Mouse (Mus musculus): ENCODE data around the gene Bcdin3d. TPM values are rescaled to one million over a fixed set of nuclear protein-coding genes. Genes with fewer than 3 reads are reported as not detected.
"Not testable (repeated sequence)": the region's sequence is repeated elsewhere in the genome, so short reads cannot be mapped to it uniquely, and the experiment has no call there.

Gene Bcdin3d
- polyA plus RNA-seq, 1 experiment from 2014 or later: 12.6 TPM

DNA sequence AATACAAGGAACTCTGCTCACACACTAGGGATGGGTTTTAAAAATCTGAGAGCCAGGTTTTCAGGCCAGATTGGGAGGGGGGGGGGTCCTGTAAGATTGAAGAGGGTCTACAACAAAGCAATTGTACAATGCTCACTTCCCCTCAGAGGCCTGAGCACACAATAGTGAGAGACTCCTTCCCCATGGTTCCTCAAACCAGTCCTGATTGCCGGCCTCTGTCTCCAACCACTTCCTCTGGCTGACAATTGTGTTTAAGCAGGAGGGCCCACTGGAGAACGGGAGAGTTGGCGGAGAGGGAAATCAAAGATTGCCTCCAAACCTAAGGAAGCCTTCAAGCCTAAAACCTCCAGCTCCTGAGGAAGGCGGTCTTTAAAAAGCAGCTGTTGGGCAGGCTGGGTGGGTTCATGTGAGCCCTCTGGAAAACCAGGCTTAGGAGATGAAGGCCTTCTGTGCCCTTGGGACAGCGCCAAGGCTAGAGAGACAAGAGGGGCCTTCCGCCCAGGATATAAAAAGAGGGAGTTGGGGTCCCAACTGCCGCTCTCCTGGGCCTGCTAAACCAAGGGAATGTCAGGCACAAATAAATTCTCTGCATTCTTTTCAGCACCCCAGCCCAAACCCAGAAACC is 18.1 kb downstream of the Bcdin3d start:
- peak overlapping the region; percentile 11; the same call in 1 of the 2 replicates for H3K9ac ChIP-seq (ENCODE audit: low read depth, low read length)
- peak overlapping the region; percentile 72; the same call in 1 of the 2 replicates for H3K27ac ChIP-seq (ENCODE audit: low read depth, low read length)
- H3K9me3 ChIP-seq (ENCODE audit: control insufficient read depth): no peaks in the 10 kb centered on the region
- no peaks in the 10 kb centered on the region for H3K4me1 ChIP-seq (replicated peaks; ENCODE audit: control insufficient read depth, insufficient read depth, low read length)
- H3K27me3 ChIP-seq (replicated peaks; ENCODE audit: control insufficient read depth, insufficient read depth, low read length): no peaks in the 10 kb centered on the region
- H3K36me3 ChIP-seq (ENCODE audit: control insufficient read depth, insufficient read depth): no peaks in the 10 kb centered on the region
- ATAC-seq: no peak
- TF ChIP-seq CTCF (IDR thresholded peaks at IDR 0.05; ENCODE audit: low read depth): no peak
- 40% methylated on average over 7 of the region's 7 CpGs for WGBS
- peak overlapping the region; percentile 82 for H3K4me2 ChIP-seq (replicated peaks; ENCODE audit: low read depth)
- H3K4me3 ChIP-seq (ENCODE audit: low read depth, low read length): peak overlapping the region; percentile 69

DNA sequence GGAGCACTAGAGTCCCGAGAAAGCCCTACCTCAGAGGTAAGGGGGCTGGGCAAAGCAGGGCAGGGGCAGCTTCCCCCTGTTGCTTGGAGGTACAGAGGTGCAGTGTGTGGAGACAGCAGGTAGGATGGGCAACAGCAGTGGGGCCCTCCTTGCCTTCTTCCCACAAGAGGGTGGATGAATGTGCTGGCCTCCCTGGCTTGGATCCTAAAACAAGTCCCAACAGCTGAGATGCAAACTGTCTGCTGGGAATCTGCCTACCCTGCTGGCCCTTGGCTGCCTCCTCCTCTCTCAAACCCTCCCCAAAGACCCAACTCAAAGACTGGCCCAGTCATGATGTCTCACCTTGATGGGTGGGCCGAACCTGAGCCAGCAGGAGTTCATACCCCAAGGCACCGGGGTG is 19.1 kb downstream of the Bcdin3d start:
- Histone ChIP-seq H3K27me3 (replicated peaks; ENCODE audit: control insufficient read depth, insufficient read depth, low read length) (no peaks in the 10 kb centered on the region), H3K4me2 (replicated peaks; ENCODE audit: low read depth) (no peak overlapping the region), H3K9ac (ENCODE audit: low read depth, low read length) (no peak overlapping the region), H3K36me3 (ENCODE audit: control insufficient read depth, insufficient read depth) (no peaks in the 10 kb centered on the region), H3K9me3 (ENCODE audit: control insufficient read depth) (no peaks in the 10 kb centered on the region), H3K27ac (ENCODE audit: low read depth, low read length) (no peak overlapping the region), H3K4me3 (ENCODE audit: low read depth, low read length) (no peak overlapping the region), H3K4me1 (replicated peaks; ENCODE audit: control insufficient read depth, insufficient read depth, low read length) (no peaks in the 10 kb centered on the region)
- no peak for TF ChIP-seq CTCF (IDR thresholded peaks at IDR 0.05; ENCODE audit: low read depth)
- no peak for ATAC-seq
- WGBS: 91% methylated on average over 3 of the region's 3 CpGs

DNA sequence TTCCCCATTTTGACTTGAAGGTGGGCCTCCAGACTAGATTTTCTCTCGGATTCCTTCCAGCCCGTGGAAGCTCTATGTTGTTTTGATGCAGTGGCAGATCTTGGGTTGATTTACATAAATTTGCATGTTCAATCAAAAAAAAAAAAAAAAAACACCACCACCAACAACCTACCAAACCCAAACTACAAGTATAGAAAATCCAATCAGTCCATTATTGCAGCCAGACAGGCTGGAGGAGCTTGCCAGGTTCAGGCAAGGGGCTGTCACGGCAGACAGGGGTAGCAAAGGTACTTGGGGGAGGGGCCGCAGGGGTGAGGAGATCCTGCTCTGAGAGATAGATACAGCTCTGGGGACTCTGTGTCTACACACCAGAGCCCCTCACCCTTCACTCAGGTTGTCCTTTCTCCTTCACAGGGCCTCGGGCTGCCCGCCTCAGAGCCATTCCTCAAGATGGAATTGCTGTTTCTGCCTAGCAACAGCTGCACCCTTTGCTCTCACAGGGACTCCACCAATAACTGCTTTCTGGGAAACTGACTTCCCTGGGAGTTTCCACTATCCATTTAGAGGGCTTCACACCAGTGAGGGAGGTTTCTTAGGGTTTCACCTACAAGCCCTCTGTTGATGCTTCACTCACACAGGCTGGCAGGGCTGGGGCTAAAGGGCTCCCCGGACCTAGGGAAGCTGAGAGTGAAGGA is 19.8 kb downstream of the Bcdin3d start:
- no peak for TF ChIP-seq CTCF (IDR thresholded peaks at IDR 0.05; ENCODE audit: low read depth)
- Histone ChIP-seq H3K4me1 (replicated peaks; ENCODE audit: control insufficient read depth, insufficient read depth, low read length) (no peaks in the 10 kb centered on the region), H3K27me3 (replicated peaks; ENCODE audit: control insufficient read depth, insufficient read depth, low read length) (no peaks in the 10 kb centered on the region), H3K9ac (ENCODE audit: low read depth, low read length) (no peak overlapping the region), H3K36me3 (ENCODE audit: control insufficient read depth, insufficient read depth) (no peaks in the 10 kb centered on the region), H3K4me2 (replicated peaks; ENCODE audit: low read depth) (no peak overlapping the region), H3K9me3 (ENCODE audit: control insufficient read depth) (no peaks in the 10 kb centered on the region), H3K4me3 (ENCODE audit: low read depth, low read length) (no peak overlapping the region), H3K27ac (ENCODE audit: low read depth, low read length) (no peak overlapping the region)
- no peak for ATAC-seq
- 82% methylated on average over 7 of the region's 7 CpGs for WGBS

DNA sequence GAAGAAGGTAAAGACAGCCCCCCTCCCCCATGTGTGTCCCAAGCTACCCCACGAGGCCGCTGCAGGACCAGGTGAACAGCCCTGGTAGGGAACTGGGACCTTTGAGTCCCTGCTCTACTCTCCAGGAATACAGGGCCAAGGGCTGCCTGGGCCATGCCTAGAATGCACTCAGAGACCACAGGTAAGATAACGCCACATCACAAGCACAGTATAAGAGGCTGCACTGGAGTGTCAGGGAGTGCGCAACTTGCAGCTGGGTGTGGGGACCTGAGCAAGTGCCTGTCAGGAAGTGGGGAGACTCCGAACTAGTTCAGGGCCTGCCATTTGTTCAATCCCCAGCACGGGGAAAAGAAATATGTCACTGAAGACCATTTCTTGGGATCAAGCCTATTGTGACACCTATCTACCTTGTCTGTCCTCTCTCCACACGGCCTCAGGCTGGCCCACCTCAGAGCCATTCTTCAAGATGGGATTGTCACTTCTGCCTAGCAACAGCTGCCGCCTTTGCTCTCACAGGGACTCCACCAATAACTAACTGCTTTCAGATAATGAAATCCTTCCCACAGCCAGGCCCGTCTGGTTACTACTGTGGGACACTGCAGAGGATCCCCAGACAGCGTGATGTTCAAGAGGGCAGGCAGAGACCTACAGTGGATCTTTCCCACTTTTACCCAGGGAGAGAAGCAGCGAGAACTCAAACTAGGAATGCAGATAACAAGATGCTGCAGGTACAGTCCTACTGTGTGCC is 21.2 kb downstream of the Bcdin3d start:
- no peak overlapping the region for H3K4me3 ChIP-seq (ENCODE audit: low read depth, low read length)
- H3K4me1 ChIP-seq (replicated peaks; ENCODE audit: control insufficient read depth, insufficient read depth, low read length): no peaks in the 10 kb centered on the region
- H3K27me3 ChIP-seq (replicated peaks; ENCODE audit: control insufficient read depth, insufficient read depth, low read length): no peaks in the 10 kb centered on the region
- no peak overlapping the region for H3K4me2 ChIP-seq (replicated peaks; ENCODE audit: low read depth)
- no peak overlapping the region for H3K9ac ChIP-seq (ENCODE audit: low read depth, low read length)
- ATAC-seq: no peak
- 71% methylated on average over 11 of the region's 11 CpGs for WGBS
- H3K27ac ChIP-seq (ENCODE audit: low read depth, low read length): no peak overlapping the region
- no peaks in the 10 kb centered on the region for H3K9me3 ChIP-seq (ENCODE audit: control insufficient read depth)
- H3K36me3 ChIP-seq (ENCODE audit: control insufficient read depth, insufficient read depth): no peaks in the 10 kb centered on the region
- no peak for TF ChIP-seq CTCF (IDR thresholded peaks at IDR 0.05; ENCODE audit: low read depth)

DNA sequence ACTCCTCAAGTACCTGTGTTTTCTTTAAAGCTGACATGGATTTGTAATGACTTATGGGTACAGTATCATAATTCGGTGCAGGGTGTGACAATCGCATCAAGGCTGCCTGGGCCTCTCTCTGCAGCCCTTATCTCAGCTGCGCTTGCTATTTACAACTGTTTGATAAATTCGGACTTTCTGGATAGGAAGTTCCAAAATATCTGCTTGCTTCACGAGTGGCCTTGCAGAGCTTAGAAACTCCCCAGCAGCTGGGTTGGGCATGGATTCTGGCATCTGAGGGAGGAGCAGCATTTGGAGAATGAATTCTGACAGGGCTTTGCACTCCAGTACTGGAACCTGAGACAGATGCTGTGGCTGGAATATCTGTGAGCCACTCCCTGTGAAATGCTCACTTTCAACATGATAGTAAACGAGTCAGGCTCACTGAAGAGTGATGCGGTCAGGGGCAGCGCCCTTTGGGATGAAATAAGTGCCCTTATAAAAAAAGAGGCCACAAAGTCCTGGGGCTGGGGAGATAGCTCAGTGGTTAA is 24.7 kb downstream of the Bcdin3d start:
- WGBS: 34% methylated on average over 8 of the region's 8 CpGs
- TF ChIP-seq CTCF (IDR thresholded peaks at IDR 0.05; ENCODE audit: low read depth): no peak
- no peaks in the 10 kb centered on the region for H3K9me3 ChIP-seq (ENCODE audit: control insufficient read depth)
- no peak overlapping the region for H3K4me3 ChIP-seq (ENCODE audit: low read depth, low read length)
- H3K4me1 ChIP-seq (replicated peaks; ENCODE audit: control insufficient read depth, insufficient read depth, low read length): no peaks in the 10 kb centered on the region
- no peak overlapping the region for H3K27ac ChIP-seq (ENCODE audit: low read depth, low read length)
- H3K36me3 ChIP-seq (ENCODE audit: control insufficient read depth, insufficient read depth): no peaks in the 10 kb centered on the region
- no peaks in the 10 kb centered on the region for H3K27me3 ChIP-seq (replicated peaks; ENCODE audit: control insufficient read depth, insufficient read depth, low read length)
- H3K9ac ChIP-seq (ENCODE audit: low read depth, low read length): no peak overlapping the region
- no peak overlapping the region for H3K4me2 ChIP-seq (replicated peaks; ENCODE audit: low read depth)
- no peak for ATAC-seq

DNA sequence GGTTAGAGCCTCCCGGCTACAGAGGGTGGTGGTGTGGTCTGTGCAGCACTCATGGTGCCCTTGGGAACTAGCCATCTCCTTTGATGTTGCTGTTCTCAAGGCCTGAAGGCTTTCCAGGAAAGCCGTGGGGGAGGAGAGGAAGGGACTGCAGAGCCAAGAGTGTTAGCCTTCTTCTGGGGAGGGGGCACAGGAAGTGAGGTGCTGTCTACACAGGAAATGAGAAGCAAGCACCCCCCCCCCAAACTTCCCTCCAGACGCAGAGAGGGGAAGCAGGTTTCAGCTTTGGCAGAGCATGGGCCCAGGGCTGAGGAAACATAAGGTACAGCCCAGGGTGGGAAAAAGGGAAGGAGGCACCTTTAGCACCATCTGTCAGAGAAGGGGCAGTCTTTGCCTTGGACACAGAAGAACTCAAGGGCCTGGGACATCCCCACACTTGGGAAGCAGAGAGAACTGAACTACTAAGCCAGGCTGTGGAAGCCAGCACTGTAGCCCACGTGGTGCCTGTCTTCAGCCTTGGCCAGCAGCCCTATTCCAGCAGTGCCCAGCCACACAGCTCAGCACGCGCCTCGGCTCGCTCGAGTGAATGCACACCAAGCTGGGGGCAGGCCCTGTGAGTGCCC is 25.3 kb downstream of the Bcdin3d start:
- no peak overlapping the region for H3K4me2 ChIP-seq (replicated peaks; ENCODE audit: low read depth)
- no peak for ATAC-seq
- no peaks in the 10 kb centered on the region for H3K9me3 ChIP-seq (ENCODE audit: control insufficient read depth)
- no peaks in the 10 kb centered on the region for H3K36me3 ChIP-seq (ENCODE audit: control insufficient read depth, insufficient read depth)
- H3K4me1 ChIP-seq (replicated peaks; ENCODE audit: control insufficient read depth, insufficient read depth, low read length): no peaks in the 10 kb centered on the region
- 52% methylated on average over 9 of the region's 9 CpGs for WGBS
- no peak for TF ChIP-seq CTCF (IDR thresholded peaks at IDR 0.05; ENCODE audit: low read depth)
- no peak overlapping the region for H3K27ac ChIP-seq (ENCODE audit: low read depth, low read length)
- no peaks in the 10 kb centered on the region for H3K27me3 ChIP-seq (replicated peaks; ENCODE audit: control insufficient read depth, insufficient read depth, low read length)
- H3K9ac ChIP-seq (ENCODE audit: low read depth, low read length): no peak overlapping the region
- H3K4me3 ChIP-seq (ENCODE audit: low read depth, low read length): no peak overlapping the region

DNA sequence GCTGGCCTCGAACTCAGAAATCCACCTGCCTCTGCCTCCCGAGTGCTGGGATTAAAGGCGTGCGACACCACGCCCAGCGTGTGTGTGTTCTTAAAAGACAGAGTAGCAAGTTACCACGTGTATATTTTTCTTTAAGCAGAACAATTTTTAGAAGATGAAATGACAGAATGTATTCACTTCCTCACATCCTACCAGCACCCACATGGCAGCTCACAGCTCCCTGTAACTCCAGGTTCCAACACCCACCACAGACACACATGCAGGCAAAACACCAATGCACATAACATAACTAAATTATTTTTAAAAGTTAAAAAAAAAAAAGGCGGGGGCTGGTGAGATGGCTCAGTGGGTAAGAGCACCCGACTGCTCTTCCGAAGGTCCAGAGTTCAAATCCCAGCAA is 28.4 kb downstream of the Bcdin3d start:
- not testable (repeated sequence) for ATAC-seq; H3K36me3 ChIP-seq (ENCODE audit: control insufficient read depth, insufficient read depth); H3K4me3 ChIP-seq (ENCODE audit: low read depth, low read length); H3K4me1 ChIP-seq (replicated peaks; ENCODE audit: control insufficient read depth, insufficient read depth, low read length); H3K27me3 ChIP-seq (replicated peaks; ENCODE audit: control insufficient read depth, insufficient read depth, low read length); H3K4me2 ChIP-seq (replicated peaks; ENCODE audit: low read depth); H3K9ac ChIP-seq (ENCODE audit: low read depth, low read length); H3K9me3 ChIP-seq (ENCODE audit: control insufficient read depth); H3K27ac ChIP-seq (ENCODE audit: low read depth, low read length)
- WGBS: 87% methylated on average over 10 of the region's 10 CpGs
